Mouse (Mus musculus): ENCODE results near the gene Zfp872. TPM values are rescaled to one million over a fixed set of nuclear protein-coding genes. Genes with fewer than 3 reads are reported as not detected.
"Not testable (repeated sequence)": the region's sequence is repeated elsewhere in the genome, so short reads cannot be mapped to it uniquely, and the experiment has no call there.

The Zfp872 gene
- polyA plus RNA-seq (2015; fragmentation: Nextera tagmentation; extraction: Ambion mirVana) = 0.58 and 0.65 TPM in 2 replicates

- peak; percentile 73 for ATAC-seq
- H3K27me3 ChIP-seq (replicated peaks; ENCODE audit: control insufficient read depth, insufficient read depth, low read length) = 0 out of 2 replicates have a peak, but pooled peaks cover 2% of the 10 kb centered on the region
- 0 out of 2 replicates have a peak, but pooled peaks cover 12% of the 10 kb centered on the region for H3K9me3 ChIP-seq (ENCODE audit: control insufficient read depth, low read length)
- H3K4me3 ChIP-seq (ENCODE audit: low read length) = peak within 1 kb of the TSS; percentile 46
- WGBS = 14% methylated on average over 43 of the region's 43 CpGs
- no peaks in the 10 kb centered on the region for H3K36me3 ChIP-seq (ENCODE audit: control insufficient read depth, insufficient read depth, low read length)
- no peaks in the 10 kb centered on the region; the same call in 1 of the 2 replicates for H3K4me1 ChIP-seq (ENCODE audit: control insufficient read depth, insufficient read depth, low read length)
- H3K4me2 ChIP-seq (ENCODE audit: low read depth, low read length) = peak within 1 kb of the TSS; percentile 74
- H3K27ac ChIP-seq (ENCODE audit: low read length) = no peak within 1 kb of the TSS
- peak within 1 kb of the TSS; percentile 60 for H3K9ac ChIP-seq (ENCODE audit: low read depth, low read length)
Observed at GRCm38 (mm10) chr9:22188025-22188611, at the start of gene Zfp872. Gene Zfp872 (plus strand): TSS chr9:22188090.

- Histone ChIP-seq H3K4me1 (ENCODE audit: control insufficient read depth, insufficient read depth, low read length) (peaks cover 6% of the 10 kb centered on the region), H3K27ac (ENCODE audit: low read length) (no peak overlapping the region), H3K4me3 (ENCODE audit: low read length) (no peak overlapping the region), H3K4me2 (ENCODE audit: low read depth, low read length) (no peak overlapping the region), H3K9ac (ENCODE audit: low read depth, low read length) (no peak overlapping the region), H3K36me3 (ENCODE audit: control insufficient read depth, insufficient read depth, low read length) (no peaks in the 10 kb centered on the region), H3K27me3 (replicated peaks; ENCODE audit: control insufficient read depth, insufficient read depth, low read length) (no peaks in the 10 kb centered on the region), H3K9me3 (ENCODE audit: control insufficient read depth, low read length) (no peaks in the 10 kb centered on the region)
- no peak for ATAC-seq
- 41% methylated on average over 2 of the region's 2 CpGs for WGBS
Observed at GRCm38 (mm10) chr9:22138480-22138879, 49.4 kb upstream of the Zfp872 start.

GRCm38 (mm10) chr9:22139746-22140145 is 48.1 kb upstream of the Zfp872 start:
- Histone ChIP-seq H3K4me1 (ENCODE audit: control insufficient read depth, insufficient read depth, low read length) (peaks cover 6% of the 10 kb centered on the region), H3K27me3 (replicated peaks; ENCODE audit: control insufficient read depth, insufficient read depth, low read length) (no peaks in the 10 kb centered on the region), H3K27ac (ENCODE audit: low read length) (no peak overlapping the region), H3K4me2 (ENCODE audit: low read depth, low read length) (no peak overlapping the region), H3K9me3 (ENCODE audit: control insufficient read depth, low read length) (no peaks in the 10 kb centered on the region), H3K9ac (ENCODE audit: low read depth, low read length) (no peak overlapping the region), H3K36me3 (ENCODE audit: control insufficient read depth, insufficient read depth, low read length) (no peaks in the 10 kb centered on the region), H3K4me3 (ENCODE audit: low read length) (no peak overlapping the region)
- 87% methylated on average over 5 of the region's 5 CpGs for WGBS
- ATAC-seq = no peak

- Histone ChIP-seq H3K36me3 (ENCODE audit: control insufficient read depth, insufficient read depth, low read length) (no peaks in the 10 kb centered on the region), H3K4me1 (ENCODE audit: control insufficient read depth, insufficient read depth, low read length) (no peaks in the 10 kb centered on the region), H3K4me3 (ENCODE audit: low read length) (no peak overlapping the region), H3K4me2 (ENCODE audit: low read depth, low read length) (no peak overlapping the region), H3K27ac (ENCODE audit: low read length) (no peak overlapping the region), H3K9me3 (ENCODE audit: control insufficient read depth, low read length) (0 out of 2 replicates have a peak, but pooled peaks cover 4% of the 10 kb centered on the region), H3K27me3 (replicated peaks; ENCODE audit: control insufficient read depth, insufficient read depth, low read length) (no peaks in the 10 kb centered on the region), H3K9ac (ENCODE audit: low read depth, low read length) (no peak overlapping the region)
- ATAC-seq = peak; percentile 59
- WGBS = 56% methylated on average over 17 of the region's 17 CpGs
Observed at GRCm38 (mm10) chr9:22143108-22144037, 44.5 kb upstream of the Zfp872 start.

GRCm38 (mm10) chr9:22144304-22144965 is 43.5 kb upstream of the Zfp872 start:
- H3K9me3 ChIP-seq (ENCODE audit: control insufficient read depth, low read length) = 0 out of 2 replicates have a peak, but pooled peaks cover 7% of the 10 kb centered on the region
- no peak overlapping the region for H3K4me2 ChIP-seq (ENCODE audit: low read depth, low read length)
- H3K27ac ChIP-seq (ENCODE audit: low read length) = no peak overlapping the region
- no peak for ATAC-seq
- H3K36me3 ChIP-seq (ENCODE audit: control insufficient read depth, insufficient read depth, low read length) = no peaks in the 10 kb centered on the region
- no peak overlapping the region for H3K9ac ChIP-seq (ENCODE audit: low read depth, low read length)
- 82% methylated on average over 7 of the region's 8 CpGs for WGBS
- H3K4me3 ChIP-seq (ENCODE audit: low read length) = no peak overlapping the region
- no peaks in the 10 kb centered on the region for H3K27me3 ChIP-seq (replicated peaks; ENCODE audit: control insufficient read depth, insufficient read depth, low read length)
- H3K4me1 ChIP-seq (ENCODE audit: control insufficient read depth, insufficient read depth, low read length) = no peaks in the 10 kb centered on the region

GRCm38 (mm10) chr9:22149426-22150248 is 38.3 kb upstream of the Zfp872 start:
- no peak overlapping the region for H3K27ac ChIP-seq (ENCODE audit: low read length)
- ATAC-seq = peak; percentile 83
- H3K9me3 ChIP-seq (ENCODE audit: control insufficient read depth, low read length) = 0 out of 2 replicates have a peak, but pooled peaks cover 7% of the 10 kb centered on the region
- no peaks in the 10 kb centered on the region for H3K36me3 ChIP-seq (ENCODE audit: control insufficient read depth, insufficient read depth, low read length)
- H3K27me3 ChIP-seq (replicated peaks; ENCODE audit: control insufficient read depth, insufficient read depth, low read length) = no peaks in the 10 kb centered on the region
- no peaks in the 10 kb centered on the region for H3K4me1 ChIP-seq (ENCODE audit: control insufficient read depth, insufficient read depth, low read length)
- no peak overlapping the region for H3K9ac ChIP-seq (ENCODE audit: low read depth, low read length)
- WGBS = 73% methylated on average over 20 of the region's 20 CpGs
- H3K4me2 ChIP-seq (ENCODE audit: low read depth, low read length) = no peak overlapping the region
- H3K4me3 ChIP-seq (ENCODE audit: low read length) = no peak overlapping the region

GRCm38 (mm10) chr9:22150249-22150693 is 37.6 kb upstream of the Zfp872 start:
- 83% methylated on average over 7 of the region's 7 CpGs for WGBS
- not testable (repeated sequence) for H3K27me3 ChIP-seq (replicated peaks; ENCODE audit: control insufficient read depth, insufficient read depth, low read length); H3K4me1 ChIP-seq (ENCODE audit: control insufficient read depth, insufficient read depth, low read length); H3K4me3 ChIP-seq (ENCODE audit: low read length); H3K9ac ChIP-seq (ENCODE audit: low read depth, low read length); H3K9me3 ChIP-seq (ENCODE audit: control insufficient read depth, low read length); H3K27ac ChIP-seq (ENCODE audit: low read length); H3K4me2 ChIP-seq (ENCODE audit: low read depth, low read length); H3K36me3 ChIP-seq (ENCODE audit: control insufficient read depth, insufficient read depth, low read length)
- peak; percentile 33; the same call in 1 of the 2 replicates for ATAC-seq

GRCm38 (mm10) chr9:22150946-22151345 is 36.9 kb upstream of the Zfp872 start:
- no peaks in the 10 kb centered on the region for H3K4me1 ChIP-seq (ENCODE audit: control insufficient read depth, insufficient read depth, low read length)
- WGBS = 80% methylated on average over 2 of the region's 2 CpGs
- H3K27ac ChIP-seq (ENCODE audit: low read length) = no peak overlapping the region
- no peak overlapping the region for H3K4me2 ChIP-seq (ENCODE audit: low read depth, low read length)
- no peak overlapping the region for H3K4me3 ChIP-seq (ENCODE audit: low read length)
- H3K9me3 ChIP-seq (ENCODE audit: control insufficient read depth, low read length) = 0 out of 2 replicates have a peak, but pooled peaks cover 7% of the 10 kb centered on the region
- H3K9ac ChIP-seq (ENCODE audit: low read depth, low read length) = no peak overlapping the region
- no peak for ATAC-seq
- no peaks in the 10 kb centered on the region for H3K36me3 ChIP-seq (ENCODE audit: control insufficient read depth, insufficient read depth, low read length)
- no peaks in the 10 kb centered on the region for H3K27me3 ChIP-seq (replicated peaks; ENCODE audit: control insufficient read depth, insufficient read depth, low read length)

Data from intestine, embryonic 16.5 days (tissue).